ENCODE assay signal across 8 mouse cellular contexts in genomic region chr14:38991847-38992573, GRCm38 (mm10).
DNase-seq lines count a peak whose midpoint lies in the region; ATAC-seq lines count a peak whose summit lies in the region.

No protein-coding gene starts in this region.

- H3K4me2 ChIP-seq in limb, embryonic 11.5 days (ENCODE audit: low read depth, severe bottlenecking), result no peak overlapping the region
- peak overlapping the region; percentile 12 for H3K4me2 ChIP-seq in midbrain, embryonic 15.5 days

- DNase-seq in adrenal gland, postnatal 10 days, result peak; percentile 14
- DNase-seq in adrenal gland, postnatal 14 days, result no peak
- DNase-seq in limb, embryonic 11.5 days (ENCODE audit: low spot score), result peak; percentile 22
- DNase-seq in limb, embryonic 10.5 days (ENCODE audit: low spot score), result no peak
- peak; percentile 42 for DNase-seq in embryo, embryonic 10.5 days (ENCODE audit: low spot score)
- no peak for DNase-seq in heart, adult 11 months
- DNase-seq in adrenal gland, adult 8-10 months, result no peak

- no peak overlapping the region for H3K27ac ChIP-seq in limb, embryonic 11.5 days (replicated peaks; ENCODE audit: low read depth, low read length)
- no peak overlapping the region for H3K27ac ChIP-seq in limb, embryonic 10.5 days
- peak overlapping the region; percentile 26; the same call in 1 of the 2 replicates for H3K27ac ChIP-seq in midbrain, embryonic 15.5 days

- H3K27me3 ChIP-seq in limb, embryonic 11.5 days (ENCODE audit: control insufficient read depth, insufficient read depth, low read length), result no peaks in the 10 kb centered on the region
- H3K27me3 ChIP-seq in limb, embryonic 10.5 days (ENCODE audit: low read depth, poor library complexity, severe bottlenecking), result no peaks in the 10 kb centered on the region
- no peaks in the 10 kb centered on the region for H3K27me3 ChIP-seq in midbrain, embryonic 15.5 days (replicated peaks)

- no peak overlapping the region for H3K4me3 ChIP-seq in limb, embryonic 11.5 days (ENCODE audit: low read depth, low read length)
- H3K4me3 ChIP-seq in limb, embryonic 10.5 days, result no peak overlapping the region
- no peak overlapping the region for H3K4me3 ChIP-seq in midbrain, embryonic 15.5 days

- WGBS in limb, embryonic 11.5 days, result 80% methylated on average over 7 of the region's 7 CpGs
- WGBS in limb, embryonic 10.5 days, result 84% methylated on average over 7 of the region's 7 CpGs
- 50% methylated on average over 7 of the region's 7 CpGs for WGBS in midbrain, embryonic 15.5 days

- no peaks in the 10 kb centered on the region for H3K36me3 ChIP-seq in limb, embryonic 11.5 days (ENCODE audit: control insufficient read depth, insufficient read depth, low read length)
- H3K36me3 ChIP-seq in limb, embryonic 10.5 days, result no peaks in the 10 kb centered on the region
- no peaks in the 10 kb centered on the region for H3K36me3 ChIP-seq in midbrain, embryonic 15.5 days (replicated peaks)

- no peak for ATAC-seq in limb, embryonic 11.5 days (ENCODE audit: insufficient number of reproducible peaks, low FRiP score, low TSS enrichment, low read depth)
- ATAC-seq in midbrain, embryonic 15.5 days (replicated peaks), result peak; percentile 77

- no peak overlapping the region for H3K9ac ChIP-seq in limb, embryonic 11.5 days (ENCODE audit: low read length)
- no peak overlapping the region for H3K9ac ChIP-seq in midbrain, embryonic 15.5 days

- no peaks in the 10 kb centered on the region for H3K4me1 ChIP-seq in limb, embryonic 11.5 days (ENCODE audit: control insufficient read depth, insufficient read depth, low read length)
- H3K4me1 ChIP-seq in limb, embryonic 10.5 days, result no peaks in the 10 kb centered on the region
- H3K4me1 ChIP-seq in midbrain, embryonic 15.5 days, result peaks cover 7% of the 10 kb centered on the region; the same call in 1 of the 2 replicates

- no peaks in the 10 kb centered on the region for H3K9me3 ChIP-seq in limb, embryonic 11.5 days (ENCODE audit: control insufficient read depth, low read length)
- H3K9me3 ChIP-seq in limb, embryonic 10.5 days (replicated peaks), result no peaks in the 10 kb centered on the region
- H3K9me3 ChIP-seq in midbrain, embryonic 15.5 days, result no peaks in the 10 kb centered on the region

Comparison
In these comparisons a context has a peak if more than half of its experiments do, and no peak if none do; other contexts are left out.
1. DNase-seq: peak in adrenal gland, postnatal 10 days (single experiment), limb, embryonic 11.5 days (single experiment) and embryo, embryonic 10.5 days (single experiment); none in adrenal gland, postnatal 14 days (single experiment), limb, embryonic 10.5 days (single experiment), heart, adult 11 months (single experiment) and adrenal gland, adult 8-10 months (single experiment).